Mouse (Mus musculus) embryonic facial prominence, embryonic 12.5 days (tissue): Measurements from ENCODE around the gene Aida. TPM values are rescaled to one million over a fixed set of nuclear protein-coding genes. Genes with fewer than 3 reads are reported as not detected.

ENCODE experiments used
- ATAC-seq: fragments of 200-750 bp; cut with Nextera tagmentation; 2 replicates; pipeline ENCODE4 v1.8.0; 2017; ENCODE audit not compliant: insufficient number of reproducible peaks, insufficient read depth, low FRiP score, low TSS enrichment
- H3K27ac ChIP-seq: fragments of 300-500 bp; sonication (generic); 2 replicates; pipeline ENCODE4 v1.5.1; 2016; ENCODE audit warnings: mild to moderate bottlenecking
- H3K27me3 ChIP-seq: fragments of 300-500 bp; sonication (generic); 2 replicates; pipeline ENCODE4 v1.6.1; 2016; ENCODE audit warnings: mild to moderate bottlenecking, moderate library complexity
- H3K36me3 ChIP-seq: fragments of 300-500 bp; sonication (generic); 2 replicates; pipeline ENCODE4 v1.6.1; 2016; ENCODE audit warnings: mild to moderate bottlenecking
- H3K4me1 ChIP-seq: fragments of 300-500 bp; sonication (generic); 2 replicates; pipeline ENCODE4 v1.6.1; 2016
- H3K4me2 ChIP-seq: fragments of 300-500 bp; sonication (generic); replicated peaks from 2 replicates; pipeline ENCODE4 v1.6.1; 2016; ENCODE audit warnings: mild to moderate bottlenecking, moderate library complexity
- H3K4me3 ChIP-seq: fragments of 300-500 bp; sonication (generic); 2 replicates; pipeline ENCODE4 v1.5.1; 2016; ENCODE audit warnings: mild to moderate bottlenecking
- H3K9ac ChIP-seq: fragments of 300-500 bp; sonication (generic); 2 replicates; pipeline ENCODE4 v1.6.1; 2016; ENCODE audit warnings: mild to moderate bottlenecking, moderate library complexity
- H3K9me3 ChIP-seq: fragments of 300-500 bp; sonication (generic); 2 replicates; pipeline ENCODE4 v1.6.1; 2016; ENCODE audit warnings: mild to moderate bottlenecking, moderate library complexity
- WGBS: fragments of 180-500 bp; shearing (Covaris S2); methylation state at CpG from one replicate; pipeline ENCODE4 v1.1.7; 2016; 5-methylcytosine and 5-hydroxymethylcytosine counted together
- polyA plus RNA-seq: library from polyadenylated mRNA; unstranded; fragments of >200 nt; fragmentation: Nextera tagmentation; extraction: Ambion mirVana; gene quantifications from 2 replicates; pipeline ENCODE4 v1.2.1, GENCODE M21; 2016

Gene Aida
- polyA plus RNA-seq, 1 experiment from 2014 or later = 71.6 TPM

DNA sequence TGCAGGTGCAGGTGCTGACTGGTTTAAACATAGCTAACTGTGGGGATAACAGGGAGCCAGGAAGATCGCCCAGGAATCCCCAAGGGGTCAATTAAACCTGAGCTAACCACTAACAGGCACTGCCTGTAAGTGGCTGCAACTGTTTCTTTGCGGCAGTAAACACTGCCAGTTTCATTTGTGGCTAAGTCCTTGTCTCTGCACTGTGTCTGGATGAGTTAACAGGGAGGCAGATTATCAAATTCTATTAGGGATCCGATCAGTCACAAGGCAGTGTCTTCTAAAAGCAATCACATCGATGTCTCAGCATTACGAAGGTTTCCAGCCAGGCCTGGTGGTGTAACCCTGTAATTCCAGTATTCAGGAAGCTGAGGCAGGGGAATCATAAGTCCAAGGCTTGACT lies 70.0 kb downstream of the Aida start:
- 80% methylated on average over 5 of the region's 5 CpGs for WGBS
- no peak for ATAC-seq
- Histone ChIP-seq H3K4me1 (peaks cover 17% of the 10 kb centered on the region), H3K27me3 (no peaks in the 10 kb centered on the region), H3K9me3 (no peaks in the 10 kb centered on the region), H3K4me2 (no peak overlapping the region), H3K9ac (no peak overlapping the region), H3K27ac (no peak overlapping the region), H3K4me3 (no peak overlapping the region), H3K36me3 (peaks cover 26% of the 10 kb centered on the region)

DNA sequence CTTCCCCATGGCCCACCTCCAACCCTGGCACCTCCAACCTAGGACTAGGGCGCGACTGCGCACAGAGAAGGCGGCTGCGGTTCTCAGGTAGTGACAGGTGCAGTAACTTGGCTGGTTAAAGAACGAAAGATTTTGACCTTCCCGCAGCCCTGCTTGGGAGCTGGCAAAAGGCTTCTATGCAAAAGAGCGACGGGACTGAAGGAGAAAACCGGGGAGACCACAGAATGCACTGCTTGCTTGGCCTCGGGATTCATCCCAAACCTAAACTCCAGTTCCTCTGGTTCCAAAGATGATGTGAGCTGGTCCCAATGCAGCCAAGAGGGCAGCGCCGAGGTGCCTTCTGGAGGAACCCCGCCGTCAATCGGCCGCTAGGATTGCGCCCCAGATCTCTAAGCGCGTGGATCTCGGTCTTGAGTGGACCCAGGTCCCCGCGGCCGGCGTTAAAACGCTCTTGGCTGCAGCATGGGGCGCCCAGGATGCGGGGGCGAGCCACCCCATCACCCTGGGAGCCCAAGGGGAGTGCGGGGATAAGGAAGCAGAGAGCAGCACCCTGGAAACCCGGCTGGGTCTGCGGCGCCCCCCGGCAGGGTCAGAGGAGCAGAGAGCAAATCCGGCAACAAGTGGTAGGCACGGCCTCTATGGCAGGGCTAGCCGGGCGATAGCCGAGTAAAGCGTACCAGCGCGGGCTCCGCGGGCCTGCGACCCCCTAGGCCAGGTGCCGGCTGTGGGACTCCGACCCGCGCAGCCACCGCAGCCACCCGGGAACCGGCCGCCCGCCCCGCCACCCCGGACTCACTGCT lies 72.4 kb downstream of the Aida start:
- peak overlapping the region; percentile 79 for H3K4me3 ChIP-seq
- H3K4me1 ChIP-seq = peaks cover 17% of the 10 kb centered on the region
- peak overlapping the region; percentile 86 for H3K4me2 ChIP-seq
- peaks cover 19% of the 10 kb centered on the region for H3K36me3 ChIP-seq
- H3K9me3 ChIP-seq = no peaks in the 10 kb centered on the region
- peak overlapping the region; percentile 37; the same call in 1 of the 2 replicates for H3K27ac ChIP-seq
- H3K9ac ChIP-seq = peak overlapping the region; percentile 89
- no peaks in the 10 kb centered on the region for H3K27me3 ChIP-seq
- peak; percentile 53 for ATAC-seq
- 2% methylated on average over 55 of the region's 56 CpGs for WGBS

DNA sequence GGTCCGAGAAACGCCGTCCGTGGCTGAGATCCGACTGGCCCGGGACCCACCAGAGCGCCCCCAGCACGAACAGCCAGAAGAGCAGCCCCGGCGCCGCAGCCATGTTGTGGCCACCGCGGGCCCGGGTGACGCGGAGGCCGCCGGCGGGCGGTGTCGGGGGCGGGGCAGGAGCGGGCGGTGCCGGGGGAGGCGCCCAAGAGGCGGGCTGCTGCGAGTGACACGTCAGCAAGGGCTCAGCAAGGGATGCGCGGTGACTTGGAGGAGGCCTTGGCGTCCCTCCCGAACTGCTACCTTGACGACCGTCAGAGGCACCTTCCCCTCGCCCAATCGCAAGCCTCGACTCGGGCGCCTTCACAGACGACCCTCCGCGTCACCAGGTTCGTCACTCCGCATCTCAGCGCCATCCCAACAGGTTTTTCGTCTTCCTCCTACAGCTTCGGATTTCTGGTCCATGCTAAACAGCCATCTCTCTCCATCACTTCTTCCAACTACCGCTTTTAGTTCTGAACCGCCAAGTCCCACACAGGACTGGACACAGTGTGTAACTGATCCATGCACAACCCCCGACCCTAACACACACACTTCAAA lies 73.1 kb downstream of the Aida start, which contains the start of gene Mia3:
TSS of gene Mia3 (minus strand) at position 127 of the 588 bp plus-strand sequence.
- H3K4me2 ChIP-seq = peak within 1 kb of the TSS; percentile 86
- H3K27ac ChIP-seq = peak within 1 kb of the TSS; percentile 79
- ATAC-seq = peak; percentile 98
- no peaks in the 10 kb centered on the region for H3K9me3 ChIP-seq
- no peaks in the 10 kb centered on the region for H3K27me3 ChIP-seq
- 0% methylated on average over 49 of the region's 51 CpGs for WGBS
- peaks cover 17% of the 10 kb centered on the region for H3K4me1 ChIP-seq
- H3K9ac ChIP-seq = peak within 1 kb of the TSS; percentile 89
- H3K4me3 ChIP-seq = peak within 1 kb of the TSS; percentile 79
- peaks cover 12% of the 10 kb centered on the region; the same call in 1 of the 2 replicates for H3K36me3 ChIP-seq

DNA sequence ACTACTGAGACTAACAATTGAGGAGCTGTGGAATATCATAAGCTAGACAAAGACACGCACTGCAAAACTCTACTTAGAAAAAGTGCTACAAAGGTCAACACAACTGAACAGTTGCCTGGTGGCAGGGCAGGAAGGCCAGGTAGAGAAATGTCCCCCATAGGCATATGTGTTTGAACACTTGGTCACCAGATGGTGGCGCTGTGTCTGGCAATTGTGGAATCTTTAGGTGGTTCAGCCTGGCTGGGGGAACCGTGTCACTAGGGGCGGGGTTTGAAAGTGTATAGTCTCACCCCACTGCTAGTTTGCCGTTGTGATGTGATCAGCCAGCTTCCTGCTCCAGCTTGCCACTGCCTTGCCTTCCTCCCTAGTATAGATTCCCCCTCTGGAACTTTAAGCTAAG lies 78.3 kb downstream of the Aida start:
- Histone ChIP-seq H3K27ac (no peak overlapping the region), H3K4me2 (no peak overlapping the region), H3K9ac (no peak overlapping the region), H3K36me3 (no peaks in the 10 kb centered on the region), H3K4me1 (peaks cover 5% of the 10 kb centered on the region; the same call in 1 of the 2 replicates), H3K9me3 (0 out of 2 replicates have a peak, but pooled peaks cover 3% of the 10 kb centered on the region), H3K27me3 (no peaks in the 10 kb centered on the region), H3K4me3 (no peak overlapping the region)
- 74% methylated on average over 5 of the region's 5 CpGs for WGBS
- ATAC-seq = no peak

Other genes starting within 250 kb of the Aida start
- gene Disp1, start 75.1 kb upstream of the Aida start, polyA plus RNA-seq = 18.6 and 19.1 TPM in 2 replicates
- 42.5 and 43.1 TPM in 2 replicates for gene Brox, start 679 bp downstream of the Aida start, polyA plus RNA-seq
- gene Mia3, start 73.0 kb downstream of the Aida start, polyA plus RNA-seq = 124 and 128 TPM in 2 replicates
- gene Taf1a, start 92.4 kb downstream of the Aida start, polyA plus RNA-seq = 24.6 and 25.1 TPM in 2 replicates
- gene Hhipl2, start 121.6 kb downstream of the Aida start, polyA plus RNA-seq = 0.18 and 0.74 TPM in 2 replicates